Mouse (Mus musculus): ENCODE measurements at regions not wholly inside any gene's neighbourhood (a gene's known extent, or its start where the extent isn't known, plus 50 kb on each side); places are given as distances from the start of the nearest gene placed in this dataset.
"Not testable (repeated sequence)": the region's sequence is repeated elsewhere in the genome, so short reads cannot be mapped to it uniquely, and the experiment has no call there.

GRCm38 (mm10) chr6:31011407-31012020 lies 52.6 kb upstream of the Klf14 start:
- H3K36me3 ChIP-seq, result no peaks in the 10 kb centered on the region
- H3K27ac ChIP-seq, result 0 out of 2 replicates have a peak overlapping the region, but pooled peaks have one; percentile 22
- peaks cover 22% of the 10 kb centered on the region for H3K4me1 ChIP-seq
- no peak overlapping the region for H3K4me3 ChIP-seq
- H3K27me3 ChIP-seq, result no peaks in the 10 kb centered on the region
- H3K9ac ChIP-seq, result no peak overlapping the region
- H3K9me3 ChIP-seq, result 0 out of 2 replicates have a peak, but pooled peaks cover 3% of the 10 kb centered on the region
- ATAC-seq (ENCODE audit: low FRiP score, low read depth), result peak; percentile 64; the same call in 1 of the 2 replicates
- H3K4me2 ChIP-seq (replicated peaks), result peak overlapping the region; percentile 16
- 33% methylated on average over 4 of the region's 4 CpGs for WGBS

DNA sequence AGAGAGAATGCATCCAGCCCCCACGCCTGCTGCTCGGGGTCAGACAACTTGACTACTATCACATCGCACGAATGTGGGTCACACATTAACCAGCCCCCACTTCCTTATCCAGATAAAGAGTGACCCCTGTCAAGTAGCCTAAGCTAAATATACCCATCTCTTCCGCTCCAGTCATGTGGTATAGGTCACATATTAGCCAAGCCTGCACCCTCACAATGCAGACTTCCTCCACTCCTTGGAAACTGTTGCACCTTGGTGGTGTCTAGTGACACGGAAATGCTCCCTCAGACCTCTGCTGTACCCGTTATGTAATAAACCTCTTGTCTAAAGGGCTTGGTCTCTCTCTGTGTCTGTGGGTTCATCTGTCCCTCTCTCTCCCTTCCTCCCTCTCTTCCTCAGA lies 57.7 kb upstream of the Klf14 start:
- no peak overlapping the region for H3K27ac ChIP-seq
- no peak overlapping the region for H3K4me2 ChIP-seq (replicated peaks)
- WGBS, result 63% methylated on average over 7 of the region's 7 CpGs

DNA sequence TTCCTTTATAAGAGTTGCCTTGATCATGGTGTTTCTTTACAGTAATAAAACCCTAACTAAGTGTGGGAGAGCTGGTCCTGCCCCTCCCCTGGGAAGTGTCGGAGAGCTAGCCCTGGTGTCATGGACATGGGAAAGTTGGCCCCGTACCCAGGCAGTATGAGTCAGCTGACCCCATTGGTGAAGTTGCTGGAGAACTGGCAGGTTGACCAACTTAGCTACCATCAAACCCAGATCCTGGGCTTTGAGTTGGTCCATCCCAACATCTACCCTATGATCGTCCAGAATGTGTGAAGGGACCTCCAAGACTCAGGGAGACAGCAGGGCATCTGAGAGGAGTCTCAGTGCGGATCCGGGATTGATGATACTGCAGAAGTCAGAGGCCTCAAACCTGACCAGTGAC lies 62.9 kb upstream of the Klf14 start:
- no peak for ATAC-seq (ENCODE audit: low FRiP score, low read depth)
- Histone ChIP-seq H3K36me3 (no peaks in the 10 kb centered on the region), H3K27ac (no peak overlapping the region), H3K4me2 (replicated peaks) (no peak overlapping the region), H3K4me1 (no peaks in the 10 kb centered on the region), H3K27me3 (no peaks in the 10 kb centered on the region), H3K9me3 (no peaks in the 10 kb centered on the region), H3K9ac (no peak overlapping the region), H3K4me3 (no peak overlapping the region)
- WGBS, result 83% methylated on average over 5 of the region's 5 CpGs

More for the DNA sequence above, 57.7 kb upstream of the Klf14 start:
- H3K36me3 ChIP-seq, result no peaks in the 10 kb centered on the region
- no peaks in the 10 kb centered on the region for H3K27me3 ChIP-seq
- peaks cover 8% of the 10 kb centered on the region for H3K4me1 ChIP-seq
- H3K9ac ChIP-seq, result no peak overlapping the region
- ATAC-seq (ENCODE audit: low FRiP score, low read depth), result no peak
- no peaks in the 10 kb centered on the region for H3K9me3 ChIP-seq
- H3K4me3 ChIP-seq, result no peak overlapping the region

GRCm38 (mm10) chr6:31029777-31030176 lies 70.9 kb upstream of the Klf14 start:
- WGBS, result 88% methylated on average over 9 of the region's 9 CpGs
- Histone ChIP-seq H3K36me3 (no peaks in the 10 kb centered on the region), H3K27ac (no peak overlapping the region), H3K4me2 (replicated peaks) (no peak overlapping the region), H3K4me1 (peaks cover 7% of the 10 kb centered on the region), H3K27me3 (no peaks in the 10 kb centered on the region), H3K9me3 (no peaks in the 10 kb centered on the region), H3K9ac (no peak overlapping the region), H3K4me3 (no peak overlapping the region)
- no peak for ATAC-seq (ENCODE audit: low FRiP score, low read depth)

DNA sequence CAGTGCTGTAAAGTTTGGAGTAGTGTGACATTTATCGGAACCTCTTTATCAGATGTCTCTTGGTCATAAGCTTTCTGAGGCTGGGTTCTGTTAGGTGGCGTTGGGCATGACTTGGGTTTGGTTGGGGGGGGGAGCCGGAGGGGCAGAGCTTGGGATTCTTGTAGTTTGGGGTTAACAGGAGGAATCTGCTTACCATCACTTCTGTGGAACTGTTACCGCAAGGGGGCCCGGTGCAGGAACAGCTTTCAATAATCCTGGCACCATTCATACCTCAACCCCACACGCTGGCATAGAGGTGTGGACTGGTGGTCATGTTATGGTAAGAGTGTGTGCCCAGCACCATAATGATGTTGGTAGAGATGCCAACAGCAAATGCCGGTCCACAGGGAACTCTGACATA lies 72.1 kb upstream of the Klf14 start:
- Histone ChIP-seq H3K4me2 (replicated peaks) (no peak overlapping the region), H3K4me3 (no peak overlapping the region), H3K27me3 (no peaks in the 10 kb centered on the region), H3K4me1 (peaks cover 14% of the 10 kb centered on the region), H3K9ac (no peak overlapping the region), H3K9me3 (no peaks in the 10 kb centered on the region), H3K36me3 (no peaks in the 10 kb centered on the region), H3K27ac (no peak overlapping the region)
- ATAC-seq (ENCODE audit: low FRiP score, low read depth), result no peak
- WGBS, result 85% methylated on average over 7 of the region's 7 CpGs

DNA sequence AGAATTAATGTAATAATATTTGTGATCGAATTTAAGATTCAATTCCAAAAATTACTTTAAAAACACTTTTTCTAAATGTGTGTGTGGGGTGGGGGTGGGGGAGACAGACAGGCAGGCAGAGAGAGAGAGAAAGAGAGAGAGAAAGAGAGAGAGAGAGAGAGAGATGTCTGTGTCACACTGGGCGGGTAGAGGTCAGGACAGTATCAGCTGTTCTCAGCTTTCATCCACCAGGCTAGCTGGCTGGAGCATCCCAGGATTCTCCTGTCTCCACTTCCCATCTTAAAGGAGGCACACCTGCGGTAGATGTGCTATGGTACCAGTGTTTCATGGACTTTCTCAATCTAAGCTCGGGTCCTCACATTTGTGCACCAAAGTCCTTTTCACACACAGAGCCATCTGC lies 73.3 kb upstream of the Klf14 start:
- Histone ChIP-seq H3K9me3 (no peaks in the 10 kb centered on the region), H3K4me3 (no peak overlapping the region), H3K27ac (no peak overlapping the region), H3K27me3 (no peaks in the 10 kb centered on the region), H3K9ac (no peak overlapping the region), H3K36me3 (no peaks in the 10 kb centered on the region), H3K4me1 (peaks cover 14% of the 10 kb centered on the region), H3K4me2 (replicated peaks) (no peak overlapping the region)
- ATAC-seq (ENCODE audit: low FRiP score, low read depth), result no peak
- 87% methylated on average over 4 of the region's 4 CpGs for WGBS

DNA sequence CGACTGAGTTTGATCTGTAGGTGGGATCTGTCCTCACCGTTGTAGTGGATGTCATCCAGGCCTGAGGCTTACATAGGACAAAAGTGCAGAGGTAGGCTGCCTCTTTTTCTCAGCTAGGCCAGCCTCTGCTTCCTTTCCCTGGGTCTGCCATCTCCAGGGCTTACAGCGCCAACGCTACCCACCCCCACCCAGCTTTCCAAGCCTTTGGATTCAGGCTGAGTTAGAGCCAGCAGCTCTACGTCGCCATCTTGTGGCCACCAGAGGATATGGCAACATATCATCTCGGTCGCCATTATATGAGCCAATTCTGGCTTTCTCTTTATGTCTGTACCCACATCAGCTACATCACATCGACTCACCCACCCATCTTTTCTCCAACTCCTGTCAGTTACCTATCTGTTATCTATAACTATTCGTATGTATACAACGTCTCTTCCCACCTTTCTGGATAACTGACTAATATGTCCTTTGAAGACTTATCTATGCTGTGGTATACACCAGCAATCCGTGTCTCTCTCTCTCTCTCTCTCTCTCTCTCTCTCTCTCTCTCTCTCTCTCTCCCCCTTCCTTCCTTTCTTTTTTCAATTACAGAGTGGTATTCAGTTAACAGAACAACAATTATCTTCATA lies 74.2 kb upstream of the Klf14 start:
- Histone ChIP-seq H3K27me3 (no peaks in the 10 kb centered on the region), H3K36me3 (no peaks in the 10 kb centered on the region), H3K9ac (0 out of 2 replicates have a peak overlapping the region, but pooled peaks have one; percentile 35), H3K9me3 (no peaks in the 10 kb centered on the region), H3K4me3 (no peak overlapping the region), H3K27ac (no peak overlapping the region; the same call in 1 of the 2 replicates), H3K4me2 (replicated peaks) (peak overlapping the region; percentile 27; the same call in 1 of the 2 replicates), H3K4me1 (peaks cover 23% of the 10 kb centered on the region)
- peak; percentile 84 for ATAC-seq (ENCODE audit: low FRiP score, low read depth)
- WGBS, result 10% methylated on average over 12 of the region's 12 CpGs

DNA sequence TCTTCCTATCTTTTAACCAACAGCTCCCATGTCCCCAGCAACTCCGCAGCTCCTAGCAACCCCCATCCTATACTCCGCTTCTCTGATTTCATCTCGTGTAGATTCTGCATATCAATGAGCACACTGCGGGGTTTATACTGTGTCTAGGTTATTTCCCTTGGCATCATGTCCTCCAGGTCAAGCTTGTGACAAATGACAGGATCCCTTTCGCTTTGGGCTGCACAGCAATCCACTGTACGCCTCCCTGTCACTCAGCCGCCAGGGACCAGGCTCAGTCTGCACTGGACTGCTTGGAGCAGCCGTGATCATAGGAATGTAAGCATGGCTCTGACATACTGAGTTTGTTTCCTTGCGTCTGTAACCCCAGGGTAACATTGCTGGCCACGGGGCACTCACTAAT lies 75.9 kb upstream of the Klf14 start:
- Histone ChIP-seq H3K4me3 (no peak overlapping the region), H3K9me3 (no peaks in the 10 kb centered on the region), H3K36me3 (no peaks in the 10 kb centered on the region), H3K27ac (no peak overlapping the region), H3K4me1 (peaks cover 24% of the 10 kb centered on the region), H3K27me3 (no peaks in the 10 kb centered on the region), H3K9ac (no peak overlapping the region), H3K4me2 (replicated peaks) (no peak overlapping the region)
- 57% methylated on average over 10 of the region's 10 CpGs for WGBS
- ATAC-seq (ENCODE audit: low FRiP score, low read depth), result no peak

GRCm38 (mm10) chr6:31037801-31038395 lies 79.0 kb upstream of the Klf14 start:
- no peaks in the 10 kb centered on the region for H3K27me3 ChIP-seq
- H3K27ac ChIP-seq, result no peak overlapping the region
- H3K36me3 ChIP-seq, result no peaks in the 10 kb centered on the region
- no peaks in the 10 kb centered on the region for H3K9me3 ChIP-seq
- ATAC-seq (ENCODE audit: low FRiP score, low read depth), result 0 out of 2 replicates have a peak, but pooled peaks have one; percentile 28
- WGBS, result 69% methylated on average over 20 of the region's 20 CpGs
- H3K4me2 ChIP-seq (replicated peaks), result no peak overlapping the region; the same call in 1 of the 2 replicates
- H3K9ac ChIP-seq, result no peak overlapping the region
- peaks cover 21% of the 10 kb centered on the region for H3K4me1 ChIP-seq
- H3K4me3 ChIP-seq, result no peak overlapping the region

DNA sequence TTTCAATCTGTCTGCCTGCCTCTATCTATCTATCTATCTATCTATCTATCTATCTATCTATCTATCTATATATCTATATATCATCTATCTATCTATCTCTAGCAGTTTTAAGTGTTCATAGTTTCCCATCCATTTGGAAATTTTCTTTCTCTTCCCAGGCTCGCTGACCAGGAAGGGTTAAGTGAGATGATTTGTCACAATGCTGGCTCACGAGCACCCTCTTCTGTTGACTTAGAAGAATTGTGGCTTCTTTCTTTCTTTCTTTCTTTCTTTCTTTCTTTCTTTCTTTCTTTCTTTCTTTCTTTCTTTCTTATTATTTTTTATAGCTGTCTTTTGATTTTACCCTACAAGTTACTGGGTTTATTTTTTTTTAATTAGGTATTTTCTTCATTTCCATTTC lies 79.6 kb upstream of the Klf14 start:
- 1% methylated on average over 2 of the region's 2 CpGs for WGBS
- not testable (repeated sequence) for ATAC-seq (ENCODE audit: low FRiP score, low read depth); H3K4me3 ChIP-seq; H3K9me3 ChIP-seq; H3K27me3 ChIP-seq; H3K36me3 ChIP-seq; H3K27ac ChIP-seq; H3K4me2 ChIP-seq (replicated peaks); H3K9ac ChIP-seq
- peaks cover 20% of the 10 kb centered on the region for H3K4me1 ChIP-seq

- H3K4me3 ChIP-seq, result no peak overlapping the region
- H3K9me3 ChIP-seq, result no peaks in the 10 kb centered on the region
- H3K36me3 ChIP-seq, result no peaks in the 10 kb centered on the region
- H3K4me1 ChIP-seq, result peaks cover 20% of the 10 kb centered on the region
- no peaks in the 10 kb centered on the region for H3K27me3 ChIP-seq
- no peak for ATAC-seq (ENCODE audit: low FRiP score, low read depth)
- WGBS, result 84% methylated on average over 6 of the region's 6 CpGs
- no peak overlapping the region for H3K9ac ChIP-seq
- no peak overlapping the region for H3K4me2 ChIP-seq (replicated peaks)
- no peak overlapping the region for H3K27ac ChIP-seq
Measured at GRCm38 (mm10) chr6:31039485-31039884, 80.6 kb upstream of the Klf14 start.

DNA sequence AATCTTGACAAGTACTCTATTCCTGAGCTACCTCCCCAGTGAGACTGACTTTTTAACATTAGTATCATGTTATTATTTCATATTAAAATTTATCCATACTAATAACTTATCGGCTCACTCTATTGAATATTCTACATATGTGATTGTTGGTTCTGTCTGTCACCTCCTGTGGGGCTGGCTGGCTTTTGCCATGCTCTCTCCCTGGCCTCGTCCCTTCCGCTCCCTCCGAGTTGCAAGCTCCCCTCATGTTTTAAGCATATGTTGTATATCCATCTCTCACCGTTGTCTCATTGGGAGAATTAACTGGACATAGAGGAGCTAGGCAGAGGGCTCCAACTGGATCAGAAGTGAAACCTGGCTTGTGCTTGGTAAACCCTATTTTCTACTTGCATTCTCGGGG lies 81.9 kb upstream of the Klf14 start:
- Histone ChIP-seq H3K4me2 (replicated peaks) (no peak overlapping the region), H3K4me3 (no peak overlapping the region), H3K9ac (no peak overlapping the region), H3K27ac (no peak overlapping the region), H3K36me3 (no peaks in the 10 kb centered on the region), H3K9me3 (no peaks in the 10 kb centered on the region), H3K4me1 (peaks cover 10% of the 10 kb centered on the region), H3K27me3 (no peaks in the 10 kb centered on the region)
- 94% methylated on average over 6 of the region's 6 CpGs for WGBS
- ATAC-seq (ENCODE audit: low FRiP score, low read depth), result no peak

Data from limb, embryonic 13.5 days (tissue).